7 mouse cellular contexts compared by ENCODE assay signal in genomic region chr5:84417062-84417879, GRCm38 (mm10). TPM values are rescaled to one million over a fixed set of nuclear protein-coding genes. Genes with fewer than 3 reads are reported as not detected.
A peak's percentile ranks its signal among the peaks of the same experiment; 100 is the strongest.
DNase-seq lines count a peak whose midpoint lies in the region; ATAC-seq and TF ChIP-seq lines count a peak whose summit lies in the region.

Gene Epha5, minus strand, starts transcription at chr5:84417382.

- H3K27me3 ChIP-seq in kidney, adult 2 months (replicated peaks; ENCODE audit: control insufficient read depth, insufficient read depth, low read length) = peaks cover 1% of the 10 kb centered on the region; the same call in 1 of the 2 replicates
- H3K27me3 ChIP-seq in limb, embryonic 10.5 days (ENCODE audit: low read depth, poor library complexity, severe bottlenecking) = peaks cover 34% of the 10 kb centered on the region
- H3K27me3 ChIP-seq in midbrain, embryonic 11.5 days (ENCODE audit: control insufficient read depth, insufficient read depth, low read length) = peaks cover 8% of the 10 kb centered on the region; the same call in 1 of the 2 replicates
- peaks cover 10% of the 10 kb centered on the region for H3K27me3 ChIP-seq in small intestine, adult 2 months (ENCODE audit: control insufficient read depth, insufficient read depth, low read length)

- no peaks in the 10 kb centered on the region for H3K9me3 ChIP-seq in limb, embryonic 10.5 days (replicated peaks)
- no peaks in the 10 kb centered on the region for H3K9me3 ChIP-seq in midbrain, embryonic 11.5 days (ENCODE audit: control insufficient read depth, low read length)

- H3K9ac ChIP-seq in midbrain, embryonic 11.5 days (ENCODE audit: low read length) = peak within 1 kb of the TSS; percentile 79

- no peak for TF ChIP-seq CTCF in bone marrow macrophage, adult 2 months (IDR thresholded peaks at IDR 0.05; ENCODE audit: low read depth, low read length)
- no peak for TF ChIP-seq CTCF in kidney, adult 2 months (conservative IDR thresholded peaks at IDR 0.05; ENCODE audit: insufficient read depth, insufficient read length, low read depth, low read length)
- TF ChIP-seq CTCF in small intestine, adult 2 months (IDR thresholded peaks at IDR 0.05; ENCODE audit: extremely low read depth, insufficient read length, insufficient replicate concordance, low read depth, low read length) = no peak

- TF ChIP-seq POLR2A in bone marrow macrophage, adult 2 months (IDR thresholded peaks at IDR 0.05; ENCODE audit: borderline replicate concordance, low read depth, low read length) = no peak
- no peak for TF ChIP-seq POLR2A in kidney, adult 2 months (IDR thresholded peaks at IDR 0.05; ENCODE audit: low read depth, low read length)
- no peak for TF ChIP-seq POLR2A in small intestine, adult 2 months (IDR thresholded peaks at IDR 0.05; ENCODE audit: low read depth, low read length)

- H3K4me3 ChIP-seq in bone marrow macrophage, adult 2 months (ENCODE audit: insufficient read depth, low read length) = peak within 1 kb of the TSS; percentile 11
- peak within 1 kb of the TSS; percentile 35 for H3K4me3 ChIP-seq in kidney, adult 2 months (ENCODE audit: insufficient read depth, low read depth, low read length)
- H3K4me3 ChIP-seq in limb, embryonic 10.5 days = peak within 1 kb of the TSS; percentile 69
- peak within 1 kb of the TSS; percentile 71 for H3K4me3 ChIP-seq in midbrain, embryonic 11.5 days (ENCODE audit: low read depth, low read length)
- H3K4me3 ChIP-seq in small intestine, adult 2 months (ENCODE audit: low read depth, low read length) = peak within 1 kb of the TSS; percentile 47

- H3K36me3 ChIP-seq in kidney, adult 2 months (ENCODE audit: control insufficient read depth, insufficient read depth, low read length) = no peaks in the 10 kb centered on the region
- H3K36me3 ChIP-seq in limb, embryonic 10.5 days = no peaks in the 10 kb centered on the region
- H3K36me3 ChIP-seq in midbrain, embryonic 11.5 days (ENCODE audit: control insufficient read depth, insufficient read depth, low read length) = no peaks in the 10 kb centered on the region
- H3K36me3 ChIP-seq in small intestine, adult 2 months (ENCODE audit: control insufficient read depth, insufficient read depth, low read length) = no peaks in the 10 kb centered on the region

- peak; percentile 36 for DNase-seq in gastrocnemius, postnatal 25 days
- DNase-seq in kidney, adult 2 months = peak; percentile 22
- DNase-seq in limb, embryonic 10.5 days (ENCODE audit: low spot score) = peak; percentile 84
- DNase-seq in midbrain, embryonic 11.5 days (ENCODE audit: low spot score, missing footprints) = peak; percentile 98

- peak within 1 kb of the TSS; percentile 83 for H3K4me2 ChIP-seq in midbrain, embryonic 11.5 days

- no peak within 1 kb of the TSS for H3K27ac ChIP-seq in bone marrow macrophage, adult 2 months (ENCODE audit: insufficient read depth, low read depth, low read length)
- no peak within 1 kb of the TSS for H3K27ac ChIP-seq in kidney, adult 2 months (ENCODE audit: insufficient read depth, low read depth, low read length)
- H3K27ac ChIP-seq in limb, embryonic 10.5 days = peak within 1 kb of the TSS; percentile 81
- H3K27ac ChIP-seq in midbrain, embryonic 11.5 days (ENCODE audit: low read depth, low read length) = peak within 1 kb of the TSS; percentile 87
- H3K27ac ChIP-seq in small intestine, adult 2 months (ENCODE audit: insufficient read depth, low read depth, low read length) = no peak within 1 kb of the TSS

- WGBS in kidney, adult 2 months = 2% methylated on average over 67 of the region's 67 CpGs
- WGBS in limb, embryonic 10.5 days = under 1% methylated on average over 67 of the region's 67 CpGs
- under 1% methylated on average over 53 of the region's 67 CpGs for WGBS in midbrain, embryonic 11.5 days
- WGBS in small intestine, adult 2 months = 1% methylated on average over 64 of the region's 67 CpGs

- H3K4me1 ChIP-seq in bone marrow macrophage, adult 2 months (ENCODE audit: control insufficient read depth, insufficient read depth, low read length) = no peaks in the 10 kb centered on the region
- H3K4me1 ChIP-seq in kidney, adult 2 months (ENCODE audit: control insufficient read depth, insufficient read depth, low read length) = no peaks in the 10 kb centered on the region
- peaks cover 27% of the 10 kb centered on the region for H3K4me1 ChIP-seq in limb, embryonic 10.5 days
- 0 out of 2 replicates have a peak, but pooled peaks cover 3% of the 10 kb centered on the region for H3K4me1 ChIP-seq in midbrain, embryonic 11.5 days (ENCODE audit: control insufficient read depth, insufficient read depth, low read length)
- no peaks in the 10 kb centered on the region; the same call in 1 of the 2 replicates for H3K4me1 ChIP-seq in small intestine, adult 2 months (ENCODE audit: control insufficient read depth, insufficient read depth, insufficient read length, low read length)

- peak; percentile 96 for ATAC-seq in common myeloid progenitor, adult 5-6 weeks (replicated peaks; ENCODE audit: low read depth, poor library complexity, severe bottlenecking)
- ATAC-seq in midbrain, embryonic 11.5 days (ENCODE audit: low FRiP score) = peak; percentile 94

RNA-seq across cellular contexts. Expression of gene Epha5, which starts in this region (rescaled TPM):
- polyA plus RNA-seq in bone marrow macrophage, adult 2 months (2012; ENCODE audit: insufficient read depth, insufficient read length, missing spikeins) = 0.28 TPM in 1 of 2 replicates, not detected in the other
- total RNA-seq in common myeloid progenitor, adult 5-6 weeks (2017) = 0.29 TPM in 1 of 2 replicates, not detected in the other
- total RNA-seq in gastrocnemius, postnatal 25 days (2021) = under 1 TPM in 1 of 2 experiments, not detected in 1; 0.08 TPM
- 0.11 TPM in 1 of 2 replicates, not detected in the other for polyA plus RNA-seq in kidney, adult 2 months (2012; rRNA removed)
- polyA plus RNA-seq in limb, embryonic 10.5 days (2016; fragmentation: Nextera tagmentation; extraction: Ambion mirVana) = 2.5 and 3.7 TPM in 2 replicates
- 26.7 and 27.5 TPM in 2 replicates for polyA plus RNA-seq in midbrain, embryonic 11.5 days (2014; fragmentation: Nextera tagmentation; extraction: Ambion mirVana)
- 0.15 and 0.20 TPM in 2 replicates for polyA plus RNA-seq in small intestine, adult 2 months (2012; rRNA removed)

Comparison
In these comparisons a context has a peak if more than half of its experiments do, and no peak if none do; other contexts are left out.
1. Peak in ATAC-seq in common myeloid progenitor, adult 5-6 weeks; RNA of the gene not detected or under 1 TPM.
2. Peak in DNase-seq in gastrocnemius, postnatal 25 days; RNA of the gene not detected or under 1 TPM.
3. Peak in DNase-seq and H3K4me3 ChIP-seq in kidney, adult 2 months; RNA of the gene not detected or under 1 TPM.
4. H3K27ac ChIP-seq: peak in limb, embryonic 10.5 days (single experiment) and midbrain, embryonic 11.5 days (single experiment); none in bone marrow macrophage, adult 2 months (single experiment), kidney, adult 2 months (single experiment) and small intestine, adult 2 months (single experiment).
5. H3K4me3 ChIP-seq: peak in every context shown above with its lines; median percentile 71 in midbrain, embryonic 11.5 days; 69 in limb, embryonic 10.5 days; 47 in small intestine, adult 2 months; 35 in kidney, adult 2 months; 11 in bone marrow macrophage, adult 2 months.
6. DNase-seq: peak in every context shown above with its lines; median percentile 98 in midbrain, embryonic 11.5 days; 84 in limb, embryonic 10.5 days; 36 in gastrocnemius, postnatal 25 days; 22 in kidney, adult 2 months.